Comparison of ENCODE assay signal across 8 mouse cellular contexts in the genomic region with DNA sequence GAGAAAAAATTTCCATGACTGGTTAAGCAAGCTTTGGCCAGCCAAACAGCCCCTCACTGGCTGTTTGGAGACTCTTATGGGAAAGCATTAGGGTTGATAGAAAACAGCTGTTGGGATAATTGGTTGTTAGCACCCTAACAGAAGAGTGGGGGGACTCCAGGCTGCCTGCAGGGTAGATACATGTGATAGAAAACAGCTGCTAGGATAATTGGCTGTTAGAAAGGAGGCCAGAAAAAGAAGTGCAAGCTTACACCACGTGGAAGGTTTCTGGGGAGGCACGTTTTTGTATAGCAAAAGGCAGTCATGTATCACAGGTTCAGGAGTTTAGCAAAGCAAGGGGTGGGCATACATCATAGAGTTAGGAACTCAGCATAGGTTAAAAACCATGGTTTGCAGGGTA. TPM values are rescaled to one million over a fixed set of nuclear protein-coding genes. Genes with fewer than 3 reads are reported as not detected.
DNase-seq lines count a peak whose midpoint lies in the region; ATAC-seq and TF ChIP-seq lines count a peak whose summit lies in the region.

No protein-coding gene starts in this region.

- no peak overlapping the region for H3K4me2 ChIP-seq in kidney, embryonic 16.5 days (replicated peaks; ENCODE audit: low read depth, low read length)
- H3K4me2 ChIP-seq in embryonic facial prominence, embryonic 12.5 days (replicated peaks): peak overlapping the region; percentile 84; the same call in 1 of the 2 replicates
- H3K4me2 ChIP-seq in intestine, embryonic 14.5 days (ENCODE audit: low read length): 0 out of 2 replicates have a peak overlapping the region, but pooled peaks have one; percentile 69
- no peak overlapping the region for H3K4me2 ChIP-seq in midbrain, postnatal 0 days (ENCODE audit: low read depth, low read length, poor library complexity, severe bottlenecking)

- H3K9ac ChIP-seq in kidney, embryonic 16.5 days (replicated peaks; ENCODE audit: low read length): 0 out of 2 replicates have a peak overlapping the region, but pooled peaks have one; percentile 0
- H3K9ac ChIP-seq in embryonic facial prominence, embryonic 12.5 days: no peak overlapping the region
- no peak overlapping the region for H3K9ac ChIP-seq in intestine, embryonic 14.5 days (ENCODE audit: low read length)
- H3K9ac ChIP-seq in midbrain, postnatal 0 days (replicated peaks; ENCODE audit: low read length, poor library complexity, severe bottlenecking): no peak overlapping the region

- ATAC-seq in kidney, embryonic 16.5 days (ENCODE audit: low FRiP score, low TSS enrichment): no peak
- ATAC-seq in embryonic facial prominence, embryonic 12.5 days (ENCODE audit: insufficient number of reproducible peaks, insufficient read depth, low FRiP score, low TSS enrichment): no peak
- no peak for ATAC-seq in intestine, embryonic 14.5 days (replicated peaks; ENCODE audit: low FRiP score, low TSS enrichment, low read depth)
- ATAC-seq in midbrain, postnatal 0 days (ENCODE audit: low FRiP score): no peak

- no peak for DNase-seq in kidney, adult 11 months
- DNase-seq in intestine, embryonic 14.5 days (ENCODE audit: low spot score): peak; percentile 59
- DNase-seq in midbrain, postnatal 0 days (ENCODE audit: low spot score): no peak
- no peak for DNase-seq in right cerebral cortex, postnatal 36 days (ENCODE audit: low spot score in 2 of 2)
- no peak for DNase-seq in ovary, postnatal 14 days (ENCODE audit: low spot score)
- no peak for DNase-seq in gastrocnemius, adult 18-20 months (ENCODE audit: low spot score)

- H3K4me3 ChIP-seq in kidney, embryonic 16.5 days (ENCODE audit: low read length): no peak overlapping the region
- no peak overlapping the region for H3K4me3 ChIP-seq in embryonic facial prominence, embryonic 12.5 days
- no peak overlapping the region for H3K4me3 ChIP-seq in intestine, embryonic 14.5 days (ENCODE audit: low read depth, low read length)
- H3K4me3 ChIP-seq in midbrain, postnatal 0 days (ENCODE audit: low read depth, low read length): no peak overlapping the region

- peaks cover 56% of the 10 kb centered on the region for H3K36me3 ChIP-seq in kidney, embryonic 16.5 days (ENCODE audit: insufficient read depth, low read length)
- H3K36me3 ChIP-seq in embryonic facial prominence, embryonic 12.5 days: peaks cover 52% of the 10 kb centered on the region
- H3K36me3 ChIP-seq in intestine, embryonic 14.5 days (ENCODE audit: control insufficient read depth, insufficient read depth, low read length): peaks cover 65% of the 10 kb centered on the region
- H3K36me3 ChIP-seq in midbrain, postnatal 0 days (ENCODE audit: insufficient read depth, low read length): peaks cover 51% of the 10 kb centered on the region

- H3K27me3 ChIP-seq in kidney, embryonic 16.5 days (ENCODE audit: insufficient read depth, low read length): no peaks in the 10 kb centered on the region
- no peaks in the 10 kb centered on the region for H3K27me3 ChIP-seq in embryonic facial prominence, embryonic 12.5 days
- H3K27me3 ChIP-seq in intestine, embryonic 14.5 days (replicated peaks; ENCODE audit: control insufficient read depth, insufficient read depth, low read length): no peaks in the 10 kb centered on the region
- no peaks in the 10 kb centered on the region for H3K27me3 ChIP-seq in midbrain, postnatal 0 days (ENCODE audit: insufficient read depth, low read length)

- peak overlapping the region; percentile 99 for H3K27ac ChIP-seq in kidney, embryonic 16.5 days (ENCODE audit: low read length)
- H3K27ac ChIP-seq in embryonic facial prominence, embryonic 12.5 days: peak overlapping the region; percentile 99
- H3K27ac ChIP-seq in intestine, embryonic 14.5 days (ENCODE audit: low read depth): peak overlapping the region; percentile 99
- peak overlapping the region; percentile 99; the same call in 1 of the 2 replicates for H3K27ac ChIP-seq in midbrain, postnatal 0 days (ENCODE audit: low read depth, low read length)

- WGBS in kidney, embryonic 16.5 days: 10% methylated on average over 2 of the region's 2 CpGs
- WGBS in embryonic facial prominence, embryonic 12.5 days: 11% methylated on average over 2 of the region's 2 CpGs
- WGBS in intestine, embryonic 14.5 days: 34% methylated on average over 2 of the region's 2 CpGs
- WGBS in midbrain, postnatal 0 days: 56% methylated on average over 2 of the region's 2 CpGs

- H3K9me3 ChIP-seq in kidney, embryonic 16.5 days (ENCODE audit: low read length): no peaks in the 10 kb centered on the region
- H3K9me3 ChIP-seq in embryonic facial prominence, embryonic 12.5 days: no peaks in the 10 kb centered on the region
- H3K9me3 ChIP-seq in intestine, embryonic 14.5 days (ENCODE audit: control insufficient read depth, low read length): no peaks in the 10 kb centered on the region
- H3K9me3 ChIP-seq in midbrain, postnatal 0 days (ENCODE audit: low read length): no peaks in the 10 kb centered on the region

- no peak for TF ChIP-seq CTCF in midbrain, postnatal 0 days (IDR thresholded peaks at IDR 0.05)

- peaks cover 31% of the 10 kb centered on the region for H3K4me1 ChIP-seq in kidney, embryonic 16.5 days (ENCODE audit: insufficient read depth, low read length)
- peaks cover 36% of the 10 kb centered on the region for H3K4me1 ChIP-seq in embryonic facial prominence, embryonic 12.5 days
- peaks cover 27% of the 10 kb centered on the region for H3K4me1 ChIP-seq in intestine, embryonic 14.5 days (replicated peaks; ENCODE audit: control insufficient read depth, insufficient read depth, low read length)
- H3K4me1 ChIP-seq in midbrain, postnatal 0 days (ENCODE audit: insufficient read depth, low read length): peaks cover 6% of the 10 kb centered on the region; the same call in 1 of the 2 replicates

RNA-seq across cellular contexts. Expression of a gene that starts 1.5 kb away (rescaled TPM):
- 127 and 132 TPM in 2 replicates for polyA plus RNA-seq in kidney, embryonic 16.5 days (2015; fragmentation: Nextera tagmentation; extraction: Ambion mirVana)
- 104 and 117 TPM in 2 replicates for polyA plus RNA-seq in embryonic facial prominence, embryonic 12.5 days (2016; fragmentation: Nextera tagmentation; extraction: Ambion mirVana)
- 125 and 136 TPM in 2 replicates for polyA plus RNA-seq in intestine, embryonic 14.5 days (2014; fragmentation: Nextera tagmentation; extraction: Ambion mirVana)
- total RNA-seq in midbrain, postnatal 0 days (2014; rRNA removed): 151 and 168 TPM in 2 replicates
- polyA plus RNA-seq in midbrain, postnatal 0 days (2015; fragmentation: Nextera tagmentation; extraction: Ambion mirVana): 107 and 110 TPM in 2 replicates
- 100 to 1,000 TPM; 141 to 165 TPM for total RNA-seq in gastrocnemius, adult 18-20 months (2021)

RNA-seq across cellular contexts. Expression of a gene that starts 10.6 kb away (rescaled TPM):
- polyA plus RNA-seq in kidney, embryonic 16.5 days (2015; fragmentation: Nextera tagmentation; extraction: Ambion mirVana): 48.5 and 50.8 TPM in 2 replicates
- 65.3 and 65.9 TPM in 2 replicates for polyA plus RNA-seq in embryonic facial prominence, embryonic 12.5 days (2016; fragmentation: Nextera tagmentation; extraction: Ambion mirVana)
- polyA plus RNA-seq in intestine, embryonic 14.5 days (2014; fragmentation: Nextera tagmentation; extraction: Ambion mirVana): 67.2 and 69.6 TPM in 2 replicates
- 34.5 and 43.8 TPM in 2 replicates for total RNA-seq in midbrain, postnatal 0 days (2014; rRNA removed)
- 86.9 and 87.1 TPM in 2 replicates for polyA plus RNA-seq in midbrain, postnatal 0 days (2015; fragmentation: Nextera tagmentation; extraction: Ambion mirVana)
- total RNA-seq in gastrocnemius, adult 18-20 months (2021): 10 to 100 TPM; 10.8 to 15.3 TPM

RNA-seq across cellular contexts. Expression of a gene that starts 17.9 kb away (rescaled TPM):
- polyA plus RNA-seq in kidney, embryonic 16.5 days (2015; fragmentation: Nextera tagmentation; extraction: Ambion mirVana): 3.3 TPM in 1 of 2 replicates, not detected in the other
- 1.6 TPM in 1 of 2 replicates, not detected in the other for polyA plus RNA-seq in embryonic facial prominence, embryonic 12.5 days (2016; fragmentation: Nextera tagmentation; extraction: Ambion mirVana)
- polyA plus RNA-seq in intestine, embryonic 14.5 days (2014; fragmentation: Nextera tagmentation; extraction: Ambion mirVana): not detected in 2 replicates
- total RNA-seq in midbrain, postnatal 0 days (2014; rRNA removed): not detected in 2 replicates
- polyA plus RNA-seq in midbrain, postnatal 0 days (2015; fragmentation: Nextera tagmentation; extraction: Ambion mirVana): 5.1 and 5.6 TPM in 2 replicates
- total RNA-seq in gastrocnemius, adult 18-20 months (2021): 1 to 10 TPM; 7.1 to 9.7 TPM

RNA-seq across cellular contexts. Expression of a gene that starts 19.7 kb away (rescaled TPM):
- 36.3 and 38.1 TPM in 2 replicates for polyA plus RNA-seq in kidney, embryonic 16.5 days (2015; fragmentation: Nextera tagmentation; extraction: Ambion mirVana)
- polyA plus RNA-seq in embryonic facial prominence, embryonic 12.5 days (2016; fragmentation: Nextera tagmentation; extraction: Ambion mirVana): 39.7 and 42.1 TPM in 2 replicates
- polyA plus RNA-seq in intestine, embryonic 14.5 days (2014; fragmentation: Nextera tagmentation; extraction: Ambion mirVana): 32.0 and 38.8 TPM in 2 replicates
- 46.3 and 47.2 TPM in 2 replicates for total RNA-seq in midbrain, postnatal 0 days (2014; rRNA removed)
- polyA plus RNA-seq in midbrain, postnatal 0 days (2015; fragmentation: Nextera tagmentation; extraction: Ambion mirVana): 19.4 and 21.9 TPM in 2 replicates
- total RNA-seq in gastrocnemius, adult 18-20 months (2021): 10 to 100 TPM; 20.4 to 23.0 TPM

RNA-seq across cellular contexts. Expression of a gene that starts 33.5 kb away (rescaled TPM):
- not detected in 2 replicates for polyA plus RNA-seq in kidney, embryonic 16.5 days (2015; fragmentation: Nextera tagmentation; extraction: Ambion mirVana)
- 0.01 and 0.03 TPM in 2 replicates for polyA plus RNA-seq in embryonic facial prominence, embryonic 12.5 days (2016; fragmentation: Nextera tagmentation; extraction: Ambion mirVana)
- not detected in 2 replicates for polyA plus RNA-seq in intestine, embryonic 14.5 days (2014; fragmentation: Nextera tagmentation; extraction: Ambion mirVana)
- 14.6 and 23.2 TPM in 2 replicates for total RNA-seq in midbrain, postnatal 0 days (2014; rRNA removed)
- 0.65 and 1.1 TPM in 2 replicates for polyA plus RNA-seq in midbrain, postnatal 0 days (2015; fragmentation: Nextera tagmentation; extraction: Ambion mirVana)
- under 1 TPM; 0.21 TPM for total RNA-seq in gastrocnemius, adult 18-20 months (2021)

Comparison
In these comparisons a context has a peak if more than half of its experiments do, and no peak if none do; other contexts are left out.
1. H3K4me2 ChIP-seq: peak in embryonic facial prominence, embryonic 12.5 days (single experiment) and intestine, embryonic 14.5 days (single experiment); none in kidney, embryonic 16.5 days (single experiment) and midbrain, postnatal 0 days (single experiment).
2. Peak in every context shown above with its lines, with median percentiles within 50 percentile points of each other: H3K27ac ChIP-seq.